Mouse (Mus musculus) cerebellum, adult 2 months (tissue): ENCODE measurements around the gene Ndufa7.

Source experiments
- CTCF ChIP-seq: fragments of 200-500 bp; IDR thresholded peaks from 2 replicates; pipeline ENCODE4 v1.5.1; 2011; ENCODE audit warnings: low read depth, mild to moderate bottlenecking, control low read depth, low read length, moderate library complexity, borderline replicate concordance; ENCODE audit not compliant: insufficient read depth
- POLR2A ChIP-seq: fragments of 200-500 bp; IDR thresholded peaks from 2 replicates; pipeline ENCODE4 v1.6.1; 2011; ENCODE audit warnings: low read length, control low read depth, borderline replicate concordance; ENCODE audit not compliant: insufficient read depth

DNA sequence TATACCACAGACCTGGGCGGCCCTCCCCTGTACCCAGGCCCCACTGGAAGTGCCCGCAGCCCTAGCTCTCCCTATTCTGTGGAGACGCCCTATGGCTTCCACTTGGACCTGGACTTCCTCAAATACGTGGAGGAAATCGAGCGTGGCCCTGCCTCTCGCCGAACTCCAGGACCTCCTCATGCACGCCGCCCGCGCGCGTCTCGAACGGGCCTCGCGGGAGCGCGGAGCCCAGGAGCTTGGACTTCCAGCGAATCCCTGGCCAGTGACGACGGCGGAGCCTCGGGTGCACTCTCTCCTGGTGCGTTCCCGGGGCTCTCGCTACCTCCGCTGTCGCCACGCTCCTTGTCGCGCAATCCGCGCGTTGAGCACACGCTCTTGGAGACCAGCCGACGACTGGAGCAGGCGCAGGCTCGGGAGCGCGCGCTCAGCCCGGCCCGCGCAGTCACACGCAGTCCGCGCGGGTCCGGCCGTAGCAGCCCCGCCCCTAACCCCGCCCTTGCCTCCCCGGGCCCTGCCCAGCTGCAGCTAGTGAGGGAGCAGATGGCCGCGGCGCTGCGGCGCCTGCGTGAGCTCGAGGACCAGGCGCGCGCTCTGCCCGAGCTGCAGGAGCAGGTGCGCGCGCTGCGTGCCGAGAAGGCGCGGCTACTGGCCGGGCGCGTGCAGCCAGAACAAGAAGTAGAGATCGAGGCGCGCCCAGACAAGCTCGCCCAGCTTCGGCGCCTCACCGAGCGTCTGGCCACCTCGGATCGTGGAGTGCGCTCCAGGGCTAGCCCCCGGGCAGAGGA lies 7.0 kb upstream of the Ndufa7 start:
- TF ChIP-seq CTCF (no peak), POLR2A (peak; percentile 86)
